Mouse (Mus musculus) adrenal gland, adult 10 weeks (tissue): Measurements from ENCODE around the gene Cryge. TPM values are rescaled to one million over a fixed set of nuclear protein-coding genes. Genes with fewer than 3 reads are reported as not detected.

Experiments
- polyA plus RNA-seq: library from polyadenylated mRNA; stranded (reverse); fragments of 350-450 nt; fragmentation: Illumina TruSeq; extraction: RNeasy Lipid Tissue Mini Kit (QIAGEN cat#74804); gene quantifications from one replicate; pipeline ENCODE4 v1.2.3, GENCODE M21; 2014; ENCODE audit warnings: low read depth, low replicate concordance

Cryge gene
- polyA plus RNA-seq = not detected

DNA sequence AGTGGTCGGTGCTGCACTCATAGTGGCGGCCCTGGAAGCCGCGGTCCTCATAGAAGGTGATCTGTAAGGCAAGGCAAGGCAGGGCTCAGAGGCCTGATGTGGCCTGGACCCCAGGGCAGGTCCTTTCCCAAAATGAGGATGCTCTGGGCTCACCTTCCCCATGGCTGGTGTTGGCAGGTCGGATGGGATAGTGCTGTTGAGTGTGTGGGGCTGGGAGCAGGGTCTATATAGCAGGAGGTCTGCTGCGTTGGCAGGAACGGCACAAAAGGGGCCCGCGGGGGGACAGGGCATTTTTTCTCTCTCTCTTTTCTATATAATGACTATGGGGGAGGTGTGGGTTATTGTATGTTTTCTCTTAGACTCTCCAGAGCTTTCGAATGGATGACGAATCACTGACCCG, at the start of gene Cryge:
Gene Cryge (minus strand): TSS at position 198 of the 400 bp plus-strand sequence.

DNA sequence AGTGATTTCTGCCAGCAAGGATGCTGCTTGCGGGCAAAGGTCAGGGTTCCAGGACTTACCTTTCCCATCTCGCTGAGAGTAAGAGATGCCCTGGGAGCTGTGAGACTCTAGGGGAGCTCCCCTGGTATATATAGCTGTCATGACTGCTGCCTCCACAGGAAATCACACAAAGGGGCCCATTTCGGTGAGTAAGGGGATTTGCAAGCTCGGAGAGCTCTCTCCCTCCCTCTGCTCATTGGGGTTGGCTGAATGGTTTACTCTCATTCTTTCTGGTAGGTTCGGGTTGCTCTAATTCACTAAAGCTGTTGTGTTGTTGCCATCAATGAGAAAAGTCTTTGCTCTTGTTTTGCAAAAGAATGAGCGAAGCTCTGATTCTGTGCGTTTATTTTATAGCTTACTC, 31.2 kb upstream of the Cryge start, which contains the start of gene Crygb:
Gene Crygb (minus strand): TSS at position 101 of the 400 bp plus-strand sequence.

DNA sequence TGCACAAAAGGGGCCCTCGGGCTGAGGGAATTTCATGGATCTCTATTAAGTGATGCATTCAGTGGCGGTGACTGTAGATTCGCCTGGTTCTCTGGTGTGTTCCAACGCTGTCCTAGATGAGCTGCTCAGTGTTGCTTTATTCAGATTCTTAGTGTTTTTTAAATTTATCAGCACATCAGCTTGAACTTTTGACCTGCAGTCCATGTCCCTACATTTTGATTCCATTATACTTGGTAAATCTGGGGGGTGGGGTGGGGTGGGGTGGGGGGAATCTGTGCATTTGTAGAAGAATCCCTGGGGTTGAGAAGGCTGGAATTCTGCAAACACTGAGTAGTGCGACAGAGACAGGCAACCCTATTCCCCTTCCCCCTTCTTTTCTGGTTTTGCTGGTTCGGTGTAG, 22.6 kb upstream of the Cryge start, which contains the start of gene Crygc:
Gene Crygc (minus strand): TSS at position 101 of the 400 bp plus-strand sequence.

GRCm38 (mm10) chr1:65063352-65063751, 12.4 kb upstream of the Cryge start, which contains the start of gene Crygd:
TSS of gene Crygd (minus strand) at chr1:65063452.

DNA sequence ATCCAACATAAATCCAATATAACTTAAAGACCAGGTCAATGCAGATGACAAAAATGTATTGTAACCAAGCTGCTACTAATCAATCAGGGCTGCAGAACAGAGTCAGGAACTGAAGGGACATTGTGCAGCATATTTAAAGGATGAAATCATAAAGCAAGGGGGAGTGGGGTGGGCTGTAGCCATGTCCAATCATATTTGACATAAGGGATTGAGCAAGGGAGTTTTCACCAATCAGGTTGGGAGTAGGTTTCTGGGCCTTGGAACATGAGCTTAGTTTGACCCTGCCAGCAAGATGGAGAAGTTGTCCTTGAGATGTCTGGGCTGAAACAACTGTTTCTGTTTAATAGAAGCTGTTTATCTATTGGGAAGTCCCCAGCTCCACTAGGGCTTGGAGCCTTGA, 18.3 kb downstream of the Cryge start, which contains the start of gene Akr1cl:
Gene Akr1cl (minus strand): TSS at position 119 of the 400 bp plus-strand sequence.

Other genes with a start within 250 kb of the Cryge start
- gene Plekhm3, start 94.3 kb downstream of the Cryge start, polyA plus RNA-seq = 10.3 TPM
- gene Akr1cl, start 18.4 kb downstream of the Cryge start, polyA plus RNA-seq = 2,102 TPM
- gene Crygd, start 12.3 kb upstream of the Cryge start, polyA plus RNA-seq = not detected
- not detected for gene Crygc, start 22.5 kb upstream of the Cryge start, polyA plus RNA-seq
- gene Crygb, start 31.1 kb upstream of the Cryge start, polyA plus RNA-seq = not detected
- not detected for gene Cryga, start 52.2 kb upstream of the Cryge start, polyA plus RNA-seq
- gene Gm28845, start 68.4 kb upstream of the Cryge start, polyA plus RNA-seq = not detected
- not detected for gene D630023F18Rik, start 72.1 kb upstream of the Cryge start, polyA plus RNA-seq
- 1,552 TPM for gene Idh1, start 135.4 kb upstream of the Cryge start, polyA plus RNA-seq
- gene Pikfyve, start 135.5 kb upstream of the Cryge start, polyA plus RNA-seq = 31.7 TPM
- not detected for gene Pth2r, start 230.9 kb upstream of the Cryge start, polyA plus RNA-seq